Mouse (Mus musculus) myocyte (in vitro differentiated cells): ENCODE data around the gene Cmas.

Experiments
- MYOD1 ChIP-seq, 3 experiments: IDR thresholded peaks; one replicate each; pipeline ENCODE4 v1.6.1; 2011; ENCODE audit warnings: control low read depth in 2 of 3, low read depth in 2 of 3, mild to moderate bottlenecking in 2 of 3, moderate library complexity in 1 of 3; ENCODE audit not compliant: insufficient read length in 2 of 3, control insufficient read depth in 1 of 3
- MYOG ChIP-seq, 3 experiments: IDR thresholded peaks; one replicate each; pipeline ENCODE4 v1.6.1; 2011; ENCODE audit warnings: control low read depth in 2 of 3, low read depth in 2 of 3, mild to moderate bottlenecking in 2 of 3; ENCODE audit not compliant: insufficient read length in 2 of 3, control insufficient read depth in 1 of 3, insufficient read depth in 1 of 3
- POLR2A ChIP-seq: IDR thresholded peaks from one replicate; pipeline ENCODE4 v1.6.1; 2011; ENCODE audit warnings: low read depth, mild to moderate bottlenecking, control low read depth, moderate library complexity; ENCODE audit not compliant: insufficient read length

GRCm38 (mm10) chr6:142797996-142798395 lies 41.5 kb downstream of the Cmas start:
- no peak for TF ChIP-seq MYOG (IDR thresholded peaks at IDR 0.05; ENCODE audit: control insufficient read depth in 1 of 3, insufficient read depth in 1 of 3, insufficient read length in 2 of 3, low read depth in 2 of 3)
- TF ChIP-seq POLR2A, result no peak
- no peak for TF ChIP-seq MYOD1 (IDR thresholded peaks at IDR 0.05; ENCODE audit: control insufficient read depth in 1 of 3, insufficient read length in 2 of 3, low read depth in 2 of 3)
